Mouse (Mus musculus) CH12.LX (cell line): ENCODE data around the gene Capns1.

ENCODE experiments used
- CTCF ChIP-seq, 2 experiments: IDR thresholded peaks in 1 of 2; conservative IDR thresholded peaks in 1 of 2; 2 replicates each; pipeline ENCODE4 v1.5.1; 2011 to 2012; ENCODE audit warnings: low read depth in 2 of 2, low read length in 2 of 2, improper control_type of control experiment in 1 of 2, inconsistent platforms in 1 of 2, mild to moderate bottlenecking in 1 of 2, moderate library complexity in 1 of 2
- ETS1 ChIP-seq: conservative IDR thresholded peaks from 2 replicates; pipeline ENCODE4 v1.6.1; 2012; ENCODE audit warnings: low read depth, mild to moderate bottlenecking, inconsistent platforms, low read length, improper control_type of control experiment, moderate library complexity
- GABPA ChIP-seq: IDR thresholded peaks from 2 replicates; pipeline ENCODE4 v1.6.1; 2012; ENCODE audit warnings: low read depth, low read length, improper control_type of control experiment, inconsistent platforms; ENCODE audit not compliant: insufficient replicate concordance
- MAX ChIP-seq: IDR thresholded peaks from 2 replicates; pipeline ENCODE4 v1.6.1; 2011; ENCODE audit warnings: low read length, improper control_type of control experiment
- MAZ ChIP-seq: IDR thresholded peaks from 2 replicates; pipeline ENCODE4 v1.6.1; 2012; ENCODE audit warnings: low read depth, mild to moderate bottlenecking, inconsistent platforms, low read length, improper control_type of control experiment, moderate library complexity
- MXI1 ChIP-seq: IDR thresholded peaks from 2 replicates; pipeline ENCODE4 v1.6.1; 2011; ENCODE audit warnings: mild to moderate bottlenecking, low read depth, low read length, improper control_type of control experiment
- MYC ChIP-seq: IDR thresholded peaks from 2 replicates; pipeline ENCODE4 v1.6.1; 2011; ENCODE audit warnings: low read depth, mild to moderate bottlenecking, improper control_type of control experiment, low read length
- POLR2A ChIP-seq: IDR thresholded peaks from 2 replicates; pipeline ENCODE4 v1.6.1; 2011; ENCODE audit warnings: low read depth, mild to moderate bottlenecking, improper control_type of control experiment, low read length
- RCOR1 ChIP-seq: conservative IDR thresholded peaks from 2 replicates; pipeline ENCODE4 v1.6.1; 2012; ENCODE audit warnings: low read depth, mild to moderate bottlenecking, inconsistent platforms, low read length, improper control_type of control experiment
- SMC3 ChIP-seq: IDR thresholded peaks from 2 replicates; pipeline ENCODE4 v1.6.1; 2011; ENCODE audit warnings: low read depth, low read length, improper control_type of control experiment
- TCF12 ChIP-seq: IDR thresholded peaks from 2 replicates; pipeline ENCODE4 v1.6.1; 2014; ENCODE audit warnings: low read depth, mild to moderate bottlenecking, inconsistent platforms, low read length, improper control_type of control experiment
- USF1 ChIP-seq: IDR thresholded peaks from 2 replicates; pipeline ENCODE4 v1.6.1; 2014; ENCODE audit warnings: low read depth, mild to moderate bottlenecking, inconsistent platforms, low read length, improper control_type of control experiment
- ZNF384 ChIP-seq: IDR thresholded peaks from 2 replicates; pipeline ENCODE4 v1.6.1; 2012; ENCODE audit warnings: low read depth, low read length, improper control_type of control experiment, inconsistent platforms

DNA sequence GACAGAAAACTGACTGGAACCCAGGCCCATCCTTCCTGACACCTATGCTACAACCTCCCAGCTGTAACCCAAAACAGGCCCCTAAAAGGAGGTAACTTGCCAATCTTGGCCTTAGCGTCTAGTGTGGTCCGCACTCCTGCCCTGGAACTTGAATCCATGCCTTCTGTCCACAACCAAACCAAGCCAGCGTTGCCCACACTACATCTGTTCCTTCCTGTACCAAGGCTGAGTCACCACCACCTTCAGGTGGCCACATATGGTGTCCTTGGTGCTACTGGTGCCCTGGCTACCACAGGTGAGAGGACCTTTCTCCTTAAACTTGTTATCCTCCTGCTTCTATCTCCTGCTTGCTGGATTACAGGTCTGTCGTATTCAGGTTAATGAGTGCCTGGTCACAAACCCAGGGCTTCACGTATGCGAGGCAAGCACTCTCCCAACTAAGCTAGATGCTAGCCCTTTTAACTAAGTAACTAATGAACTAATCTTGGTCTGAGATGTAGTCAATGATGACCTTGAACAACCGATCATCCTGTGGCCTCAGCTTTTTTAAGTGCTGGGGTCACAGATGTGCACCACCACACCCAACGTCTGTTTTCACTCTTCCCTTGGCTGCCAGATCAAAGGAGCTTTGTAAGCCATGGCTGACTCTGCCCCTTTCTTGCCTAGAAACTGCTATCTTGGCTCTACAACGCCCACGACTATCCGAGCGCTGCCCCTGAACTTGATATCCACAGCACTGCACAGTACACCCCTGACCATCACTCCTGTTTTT, 10.1 kb downstream of the Capns1 start:
- TF ChIP-seq ZNF384 (no peak), MYC (no peak), USF1 (no peak), CTCF (conservative IDR thresholded peaks at IDR 0.05 in 1 of 2, IDR thresholded peaks at IDR 0.05 in 1 of 2; ENCODE audit: low read depth in 2 of 2, low read length in 2 of 2) (no peak), MXI1 (no peak), MAZ (no peak), POLR2A (no peak), RCOR1 (no peak), GABPA (no peak), SMC3 (no peak), ETS1 (no peak), TCF12 (no peak), MAX (no peak)
